Mouse (Mus musculus): ENCODE results near the gene Pomc.
A peak's percentile ranks its signal among the peaks of the same experiment; 100 is the strongest.
"Not testable (repeated sequence)": the region's sequence is repeated elsewhere in the genome, so short reads cannot be mapped to it uniquely, and the experiment has no call there.

Gene Pomc

GRCm38 (mm10) chr12:3954651-3955050 is at the start of gene Pomc:
Gene Pomc (plus strand): TSS chr12:3954951.
- DNase-seq (ENCODE audit: extremely low read depth, low read depth) = no peak

GRCm38 (mm10) chr12:3905436-3905835 is 49.3 kb upstream of the Pomc start:
- no peak for DNase-seq (ENCODE audit: extremely low read depth, low read depth)

- DNase-seq (ENCODE audit: extremely low read depth, low read depth) = no peak
Observed at GRCm38 (mm10) chr12:3906308-3906707, 48.4 kb upstream of the Pomc start.

- DNase-seq (ENCODE audit: extremely low read depth, low read depth) = no peak
Observed at GRCm38 (mm10) chr12:3907008-3907407, 47.7 kb upstream of the Pomc start.

- no peak for DNase-seq (ENCODE audit: extremely low read depth, low read depth)
Observed at GRCm38 (mm10) chr12:3907418-3907817, 47.3 kb upstream of the Pomc start.

- DNase-seq (ENCODE audit: extremely low read depth, low read depth) = no peak
Observed at GRCm38 (mm10) chr12:3910466-3911093, 44.2 kb upstream of the Pomc start.

GRCm38 (mm10) chr12:3911831-3912348 is 42.9 kb upstream of the Pomc start:
- no peak for DNase-seq (ENCODE audit: extremely low read depth, low read depth)

GRCm38 (mm10) chr12:3915852-3916251 is 38.9 kb upstream of the Pomc start:
- no peak for DNase-seq (ENCODE audit: extremely low read depth, low read depth)

GRCm38 (mm10) chr12:3917668-3918341 is 36.9 kb upstream of the Pomc start:
- DNase-seq (ENCODE audit: extremely low read depth, low read depth) = no peak

GRCm38 (mm10) chr12:3918577-3918976 is 36.2 kb upstream of the Pomc start:
- DNase-seq (ENCODE audit: extremely low read depth, low read depth) = no peak

GRCm38 (mm10) chr12:3919423-3919822 is 35.3 kb upstream of the Pomc start:
- no peak for DNase-seq (ENCODE audit: extremely low read depth, low read depth)

- peak; percentile 7 for DNase-seq (ENCODE audit: extremely low read depth, low read depth)
Observed at GRCm38 (mm10) chr12:3926127-3926526, 28.6 kb upstream of the Pomc start.

- DNase-seq (ENCODE audit: extremely low read depth, low read depth) = no peak
Observed at GRCm38 (mm10) chr12:3928841-3929240, 25.9 kb upstream of the Pomc start.

GRCm38 (mm10) chr12:3930090-3930865 is 24.5 kb upstream of the Pomc start:
- not testable (repeated sequence) for DNase-seq (ENCODE audit: extremely low read depth, low read depth)

GRCm38 (mm10) chr12:3942026-3942425 is 12.7 kb upstream of the Pomc start:
- DNase-seq (ENCODE audit: extremely low read depth, low read depth) = no peak

- no peak for DNase-seq (ENCODE audit: extremely low read depth, low read depth)
Observed at GRCm38 (mm10) chr12:3944454-3945073, 10.2 kb upstream of the Pomc start.

GRCm38 (mm10) chr12:3947503-3947902 is 7.2 kb upstream of the Pomc start:
- no peak for DNase-seq (ENCODE audit: extremely low read depth, low read depth)

- DNase-seq (ENCODE audit: extremely low read depth, low read depth) = peak; percentile 5
Observed at GRCm38 (mm10) chr12:3955371-3955770, 620 bp downstream of the Pomc start.

- no peak for DNase-seq (ENCODE audit: extremely low read depth, low read depth)
Observed at GRCm38 (mm10) chr12:3956351-3956750, 1.6 kb downstream of the Pomc start.

GRCm38 (mm10) chr12:3959791-3960543 is 5.2 kb downstream of the Pomc start:
- DNase-seq (ENCODE audit: extremely low read depth, low read depth) = no peak

- DNase-seq (ENCODE audit: extremely low read depth, low read depth) = no peak
Observed at GRCm38 (mm10) chr12:3960553-3960952, 5.8 kb downstream of the Pomc start.
